Mouse (Mus musculus): ENCODE measurements around the gene Rab10. TPM values are rescaled to one million over a fixed set of nuclear protein-coding genes. Genes with fewer than 3 reads are reported as not detected.

Rab10 gene
- 175 TPM for polyA plus RNA-seq (2017; shearing (Covaris generic))

GRCm38 (mm10) chr12:3309391-3310320 is at the start of gene Rab10:
Gene Rab10 (minus strand): TSS chr12:3309969.

Other genes starting within 250 kb of the Rab10 start
- gene Kif3c, start 55.2 kb upstream of the Rab10 start, polyA plus RNA-seq (2017; shearing (Covaris generic)): 6.3 TPM
- 62.8 TPM for gene Asxl2, start 116.9 kb upstream of the Rab10 start, polyA plus RNA-seq (2017; shearing (Covaris generic))